Mouse (Mus musculus) olfactory bulb, adult 2 months (tissue): Measurements from ENCODE around the gene Chd2.

Experiments
- CTCF ChIP-seq: fragments of 200-500 bp; IDR thresholded peaks from 2 replicates; pipeline ENCODE4 v1.5.1; 2012; ENCODE audit warnings: low read depth, mild to moderate bottlenecking, low read length, moderate library complexity; ENCODE audit not compliant: insufficient read depth
- POLR2A ChIP-seq: fragments of 200-500 bp; IDR thresholded peaks from 2 replicates; pipeline ENCODE4 v1.6.1; 2012; ENCODE audit warnings: mild to moderate bottlenecking, low read depth, low read length, moderate library complexity; ENCODE audit not compliant: insufficient read depth

DNA sequence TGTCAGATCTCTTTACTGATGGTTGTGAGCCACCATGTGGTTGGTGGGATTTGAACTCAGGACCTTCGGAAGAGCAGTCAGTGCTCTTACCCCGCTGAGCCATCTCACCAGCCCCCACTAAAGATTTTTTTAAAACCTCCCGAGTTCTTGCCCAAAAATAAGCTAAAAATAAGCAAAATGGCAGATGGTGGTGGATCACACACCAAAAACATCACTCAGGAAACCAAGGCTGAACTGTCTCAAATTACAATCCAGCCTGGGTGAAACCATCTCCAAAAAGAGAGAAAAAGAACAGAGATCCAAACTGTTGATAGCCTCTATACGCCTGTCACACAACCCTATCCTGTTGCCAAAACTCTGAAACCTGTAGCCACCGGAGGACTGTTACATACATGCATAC is 11.5 kb downstream of the Chd2 start:
- TF ChIP-seq POLR2A (no peak), CTCF (no peak)
